Mouse (Mus musculus): ENCODE measurements around the gene Kif22. TPM values are rescaled to one million over a fixed set of nuclear protein-coding genes. Genes with fewer than 3 reads are reported as not detected.

The Kif22 gene
- polyA plus RNA-seq, 1 experiment: 5.8 TPM

GRCm38 (mm10) chr7:127016481-127016485 lies 26.0 kb downstream of the Kif22 start, which contains the start of gene Pagr1b:
Gene Pagr1b (minus strand): TSS chr7:127016484.
- Histone ChIP-seq H3K4me3 (ENCODE audit: low read depth, low read length) (peak within 1 kb of the TSS; percentile 68), H3K27ac (ENCODE audit: insufficient read depth, low read depth, low read length) (peak within 1 kb of the TSS; percentile 90), H3K4me1 (ENCODE audit: control insufficient read depth, insufficient read depth, insufficient read length, low read length) (peaks cover 30% of the 10 kb centered on the region), H3K27me3 (ENCODE audit: control insufficient read depth, insufficient read depth, low read length) (no peaks in the 10 kb centered on the region), H3K36me3 (ENCODE audit: control insufficient read depth, insufficient read depth, low read length) (peaks cover 5% of the 10 kb centered on the region)
- TF ChIP-seq POLR2A (IDR thresholded peaks at IDR 0.05; ENCODE audit: low read depth, low read length) (no peak), CTCF (IDR thresholded peaks at IDR 0.05; ENCODE audit: extremely low read depth, insufficient read length, insufficient replicate concordance, low read depth, low read length) (no peak)

DNA sequence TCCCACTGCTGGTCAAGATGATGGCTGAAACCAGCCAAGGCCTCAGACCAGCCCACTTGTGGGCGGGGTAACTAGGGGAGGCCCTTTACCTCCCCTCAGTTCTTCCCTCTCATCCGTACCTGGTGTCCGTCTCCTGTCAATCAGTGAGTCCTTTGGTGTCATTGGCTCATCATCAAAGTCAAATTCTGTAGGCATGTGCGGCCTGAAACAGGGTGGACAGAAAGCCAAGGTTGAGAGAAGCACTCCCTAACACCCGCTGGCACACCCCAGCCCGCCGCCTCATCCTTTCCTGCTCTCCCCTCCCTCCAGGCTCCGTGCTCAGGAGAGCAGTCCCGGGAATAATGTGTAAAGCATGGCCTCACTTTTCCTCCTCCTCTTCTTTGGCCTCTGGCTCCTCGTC lies 26.2 kb downstream of the Kif22 start:
- peak overlapping the region; percentile 90 for H3K27ac ChIP-seq (ENCODE audit: insufficient read depth, low read depth, low read length)
- peaks cover 30% of the 10 kb centered on the region for H3K4me1 ChIP-seq (ENCODE audit: control insufficient read depth, insufficient read depth, insufficient read length, low read length)
- no peaks in the 10 kb centered on the region for H3K27me3 ChIP-seq (ENCODE audit: control insufficient read depth, insufficient read depth, low read length)
- peak overlapping the region; percentile 68 for H3K4me3 ChIP-seq (ENCODE audit: low read depth, low read length)
- peaks cover 5% of the 10 kb centered on the region for H3K36me3 ChIP-seq (ENCODE audit: control insufficient read depth, insufficient read depth, low read length)
- TF ChIP-seq CTCF (IDR thresholded peaks at IDR 0.05; ENCODE audit: extremely low read depth, insufficient read length, insufficient replicate concordance, low read depth, low read length): no peak
- no peak for TF ChIP-seq POLR2A (IDR thresholded peaks at IDR 0.05; ENCODE audit: low read depth, low read length)
- 2% methylated on average over 10 of the region's 10 CpGs for WGBS

GRCm38 (mm10) chr7:127014993-127015392 lies 27.3 kb downstream of the Kif22 start:
- peaks cover 30% of the 10 kb centered on the region for H3K4me1 ChIP-seq (ENCODE audit: control insufficient read depth, insufficient read depth, insufficient read length, low read length)
- H3K27me3 ChIP-seq (ENCODE audit: control insufficient read depth, insufficient read depth, low read length): no peaks in the 10 kb centered on the region
- WGBS: 88% methylated on average over 12 of the region's 12 CpGs
- H3K27ac ChIP-seq (ENCODE audit: insufficient read depth, low read depth, low read length): no peak overlapping the region
- 0 out of 2 replicates have a peak overlapping the region, but pooled peaks have one; percentile 1 for H3K4me3 ChIP-seq (ENCODE audit: low read depth, low read length)
- peaks cover 7% of the 10 kb centered on the region for H3K36me3 ChIP-seq (ENCODE audit: control insufficient read depth, insufficient read depth, low read length)
- TF ChIP-seq CTCF (IDR thresholded peaks at IDR 0.05; ENCODE audit: extremely low read depth, insufficient read length, insufficient replicate concordance, low read depth, low read length) (no peak), POLR2A (IDR thresholded peaks at IDR 0.05; ENCODE audit: low read depth, low read length) (no peak)

GRCm38 (mm10) chr7:127014320-127014719 lies 28.0 kb downstream of the Kif22 start, which contains the start of gene Mvp:
Gene Mvp (minus strand): TSS chr7:127014621.
- under 1% methylated on average over 11 of the region's 11 CpGs for WGBS
- no peak; the same call in 1 of the 2 replicates for TF ChIP-seq CTCF (IDR thresholded peaks at IDR 0.05; ENCODE audit: extremely low read depth, insufficient read length, insufficient replicate concordance, low read depth, low read length)
- 0 out of 2 replicates have a peak, but pooled peaks have one; percentile 27 for TF ChIP-seq POLR2A (IDR thresholded peaks at IDR 0.05; ENCODE audit: low read depth, low read length)
- peak within 1 kb of the TSS; percentile 85 for H3K27ac ChIP-seq (ENCODE audit: insufficient read depth, low read depth, low read length)
- H3K27me3 ChIP-seq (ENCODE audit: control insufficient read depth, insufficient read depth, low read length): no peaks in the 10 kb centered on the region
- H3K4me3 ChIP-seq (ENCODE audit: low read depth, low read length): peak within 1 kb of the TSS; percentile 80
- peaks cover 32% of the 10 kb centered on the region for H3K4me1 ChIP-seq (ENCODE audit: control insufficient read depth, insufficient read depth, insufficient read length, low read length)
- H3K36me3 ChIP-seq (ENCODE audit: control insufficient read depth, insufficient read depth, low read length): peaks cover 7% of the 10 kb centered on the region

- TF ChIP-seq POLR2A (IDR thresholded peaks at IDR 0.05; ENCODE audit: low read depth, low read length): no peak
- no peak for TF ChIP-seq CTCF (IDR thresholded peaks at IDR 0.05; ENCODE audit: extremely low read depth, insufficient read length, insufficient replicate concordance, low read depth, low read length)
- peak overlapping the region; percentile 85 for H3K27ac ChIP-seq (ENCODE audit: insufficient read depth, low read depth, low read length)
- 77% methylated on average over 6 of the region's 6 CpGs for WGBS
- H3K4me1 ChIP-seq (ENCODE audit: control insufficient read depth, insufficient read depth, insufficient read length, low read length): peaks cover 39% of the 10 kb centered on the region
- H3K4me3 ChIP-seq (ENCODE audit: low read depth, low read length): peak overlapping the region; percentile 80
- no peaks in the 10 kb centered on the region for H3K27me3 ChIP-seq (ENCODE audit: control insufficient read depth, insufficient read depth, low read length)
- peaks cover 7% of the 10 kb centered on the region for H3K36me3 ChIP-seq (ENCODE audit: control insufficient read depth, insufficient read depth, low read length)
These were observed 28.9 kb downstream of the Kif22 start for GRCm38 (mm10) chr7:127013385-127013784.

GRCm38 (mm10) chr7:127012845-127013244 lies 29.4 kb downstream of the Kif22 start:
- peak overlapping the region; percentile 85 for H3K27ac ChIP-seq (ENCODE audit: insufficient read depth, low read depth, low read length)
- H3K27me3 ChIP-seq (ENCODE audit: control insufficient read depth, insufficient read depth, low read length): no peaks in the 10 kb centered on the region
- WGBS: 76% methylated on average over 10 of the region's 10 CpGs
- peaks cover 44% of the 10 kb centered on the region for H3K4me1 ChIP-seq (ENCODE audit: control insufficient read depth, insufficient read depth, insufficient read length, low read length)
- peaks cover 7% of the 10 kb centered on the region for H3K36me3 ChIP-seq (ENCODE audit: control insufficient read depth, insufficient read depth, low read length)
- H3K4me3 ChIP-seq (ENCODE audit: low read depth, low read length): peak overlapping the region; percentile 80
- TF ChIP-seq POLR2A (IDR thresholded peaks at IDR 0.05; ENCODE audit: low read depth, low read length): peak; percentile 45; the same call in 1 of the 2 replicates
- no peak for TF ChIP-seq CTCF (IDR thresholded peaks at IDR 0.05; ENCODE audit: extremely low read depth, insufficient read length, insufficient replicate concordance, low read depth, low read length)

DNA sequence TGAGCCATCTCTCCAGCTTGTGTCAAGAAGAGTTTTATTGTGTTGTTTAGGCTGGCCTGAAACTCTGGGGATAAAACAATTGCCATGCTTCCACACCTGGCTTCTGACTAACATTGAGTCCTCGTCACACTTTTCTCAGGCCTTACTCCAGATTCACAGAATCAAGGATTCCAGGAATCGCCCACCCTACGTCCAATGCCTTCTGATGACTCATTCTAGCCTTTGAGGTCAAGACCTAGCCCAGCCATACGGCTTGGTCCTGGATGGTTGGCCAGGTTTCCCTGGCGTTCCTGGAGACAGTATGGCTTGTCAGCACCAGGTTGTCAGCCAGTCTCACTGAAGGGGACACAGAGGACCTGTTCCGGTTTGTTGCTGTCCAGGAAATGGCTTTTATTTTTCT lies 29.9 kb downstream of the Kif22 start:
- 84% methylated on average over 6 of the region's 6 CpGs for WGBS
- Histone ChIP-seq H3K4me1 (ENCODE audit: control insufficient read depth, insufficient read depth, insufficient read length, low read length) (peaks cover 47% of the 10 kb centered on the region), H3K27me3 (ENCODE audit: control insufficient read depth, insufficient read depth, low read length) (no peaks in the 10 kb centered on the region), H3K27ac (ENCODE audit: insufficient read depth, low read depth, low read length) (0 out of 2 replicates have a peak overlapping the region, but pooled peaks have one; percentile 85), H3K4me3 (ENCODE audit: low read depth, low read length) (no peak overlapping the region), H3K36me3 (ENCODE audit: control insufficient read depth, insufficient read depth, low read length) (peaks cover 7% of the 10 kb centered on the region)
- TF ChIP-seq POLR2A (IDR thresholded peaks at IDR 0.05; ENCODE audit: low read depth, low read length) (no peak), CTCF (IDR thresholded peaks at IDR 0.05; ENCODE audit: extremely low read depth, insufficient read length, insufficient replicate concordance, low read depth, low read length) (no peak)

DNA sequence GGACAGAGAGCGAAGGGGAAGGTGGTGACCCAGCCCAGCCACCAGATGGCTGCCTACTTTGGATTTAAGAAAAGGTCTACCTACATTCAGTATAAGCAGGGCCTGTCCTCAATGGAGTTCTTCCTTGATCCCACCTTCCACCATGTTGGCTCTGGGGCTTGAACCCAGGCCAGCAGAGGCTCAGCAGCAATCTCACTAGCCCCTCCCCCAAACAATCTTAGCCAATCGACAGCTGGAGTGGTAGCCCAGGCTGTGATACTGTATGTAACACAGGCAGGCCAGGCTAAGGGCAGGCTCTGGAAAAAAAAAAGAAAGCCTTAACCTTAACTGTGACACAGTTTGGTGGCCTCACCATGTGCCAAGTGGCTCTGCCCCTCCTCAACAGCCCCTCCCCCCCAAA lies 30.6 kb downstream of the Kif22 start:
- Histone ChIP-seq H3K4me1 (ENCODE audit: control insufficient read depth, insufficient read depth, insufficient read length, low read length) (peaks cover 49% of the 10 kb centered on the region), H3K27me3 (ENCODE audit: control insufficient read depth, insufficient read depth, low read length) (no peaks in the 10 kb centered on the region), H3K4me3 (ENCODE audit: low read depth, low read length) (no peak overlapping the region), H3K36me3 (ENCODE audit: control insufficient read depth, insufficient read depth, low read length) (peaks cover 7% of the 10 kb centered on the region), H3K27ac (ENCODE audit: insufficient read depth, low read depth, low read length) (peak overlapping the region; percentile 11)
- 62% methylated on average over 2 of the region's 2 CpGs for WGBS
- TF ChIP-seq CTCF (IDR thresholded peaks at IDR 0.05; ENCODE audit: extremely low read depth, insufficient read length, insufficient replicate concordance, low read depth, low read length): no peak; the same call in 1 of the 2 replicates
- no peak for TF ChIP-seq POLR2A (IDR thresholded peaks at IDR 0.05; ENCODE audit: low read depth, low read length)

Measured in small intestine, adult 2 months (tissue).